Mouse (Mus musculus): ENCODE measurements around the gene Tspan13.

DNA sequence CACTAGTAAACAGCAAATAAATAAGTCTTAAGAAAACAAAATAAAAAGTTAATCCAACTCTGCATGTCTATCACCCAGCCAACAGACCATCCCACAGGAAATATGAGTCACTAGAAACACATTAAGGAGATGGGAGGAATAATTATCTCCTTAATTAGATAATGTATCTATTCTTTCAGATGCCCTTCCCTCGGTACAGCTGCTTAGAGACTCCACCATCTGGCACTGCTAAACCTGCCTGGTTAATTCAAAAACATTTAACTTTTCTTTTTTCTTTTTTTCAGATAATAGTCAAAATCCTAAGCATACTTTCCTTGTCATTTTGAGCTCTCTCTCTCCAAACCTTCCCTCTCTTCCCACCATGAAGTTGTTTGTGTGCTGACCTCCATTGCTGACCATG, 23.6 kb upstream of the Tspan13 start:
- TF ChIP-seq CTCF (IDR thresholded peaks at IDR 0.05; ENCODE audit: extremely low read depth, insufficient read depth, low read length) (no peak), POLR2A (IDR thresholded peaks at IDR 0.05; ENCODE audit: extremely low read depth, insufficient read depth, low read length) (no peak)
